Mouse (Mus musculus): ENCODE measurements around the gene Kcnk13.
"Not testable (repeated sequence)": the region's sequence is repeated elsewhere in the genome, so short reads cannot be mapped to it uniquely, and the experiment has no call there.

The Kcnk13 gene

GRCm38 (mm10) chr12:99965203-99966115 is 1.2 kb downstream of the Kcnk13 start:
- DNase-seq (ENCODE audit: low spot score) = no peak

GRCm38 (mm10) chr12:99966116-99966770 is 1.9 kb downstream of the Kcnk13 start:
- DNase-seq (ENCODE audit: low spot score) = no peak

GRCm38 (mm10) chr12:99966881-99967363 is 2.6 kb downstream of the Kcnk13 start:
- DNase-seq (ENCODE audit: low spot score) = no peak

GRCm38 (mm10) chr12:99969906-99970305 is 5.6 kb downstream of the Kcnk13 start:
- DNase-seq (ENCODE audit: low spot score) = no peak

GRCm38 (mm10) chr12:99971205-99971894 is 7.1 kb downstream of the Kcnk13 start:
- DNase-seq (ENCODE audit: low spot score) = not testable (repeated sequence)

GRCm38 (mm10) chr12:99972825-99973224 is 8.5 kb downstream of the Kcnk13 start:
- DNase-seq (ENCODE audit: low spot score) = no peak

GRCm38 (mm10) chr12:99973659-99974058 is 9.4 kb downstream of the Kcnk13 start:
- no peak for DNase-seq (ENCODE audit: low spot score)

GRCm38 (mm10) chr12:99979541-99979940 is 15.2 kb downstream of the Kcnk13 start:
- no peak for DNase-seq (ENCODE audit: low spot score)

GRCm38 (mm10) chr12:99986797-99987196 is 22.5 kb downstream of the Kcnk13 start:
- no peak for DNase-seq (ENCODE audit: low spot score)

GRCm38 (mm10) chr12:99988144-99988543 is 23.8 kb downstream of the Kcnk13 start:
- DNase-seq (ENCODE audit: low spot score) = no peak

GRCm38 (mm10) chr12:99992362-99992862 is 28.1 kb downstream of the Kcnk13 start:
- no peak for DNase-seq (ENCODE audit: low spot score)

- DNase-seq (ENCODE audit: low spot score) = no peak
Measured at GRCm38 (mm10) chr12:99993146-99993890, 29.0 kb downstream of the Kcnk13 start.

GRCm38 (mm10) chr12:99995951-99996350 is 31.7 kb downstream of the Kcnk13 start:
- DNase-seq (ENCODE audit: low spot score) = no peak

- no peak for DNase-seq (ENCODE audit: low spot score)
Measured at GRCm38 (mm10) chr12:99999726-100000125, 35.4 kb downstream of the Kcnk13 start.

GRCm38 (mm10) chr12:100000381-100000780 is 36.1 kb downstream of the Kcnk13 start:
- DNase-seq (ENCODE audit: low spot score) = no peak

GRCm38 (mm10) chr12:100001246-100001645 is 36.9 kb downstream of the Kcnk13 start:
- DNase-seq (ENCODE audit: low spot score) = no peak

GRCm38 (mm10) chr12:100001910-100002309 is 37.6 kb downstream of the Kcnk13 start:
- no peak for DNase-seq (ENCODE audit: low spot score)

GRCm38 (mm10) chr12:100002914-100003587 is 38.8 kb downstream of the Kcnk13 start:
- DNase-seq (ENCODE audit: low spot score) = no peak

GRCm38 (mm10) chr12:100005285-100005684 is 41.0 kb downstream of the Kcnk13 start:
- DNase-seq (ENCODE audit: low spot score) = no peak

GRCm38 (mm10) chr12:100006681-100007080 is 42.4 kb downstream of the Kcnk13 start:
- no peak for DNase-seq (ENCODE audit: low spot score)

GRCm38 (mm10) chr12:100012839-100013238 is 48.5 kb downstream of the Kcnk13 start:
- no peak for DNase-seq (ENCODE audit: low spot score)

Measured in layer of hippocampus, adult 9-10 months (tissue).